ENCODE assay signal across 33 mouse cellular contexts in the genomic region with DNA sequence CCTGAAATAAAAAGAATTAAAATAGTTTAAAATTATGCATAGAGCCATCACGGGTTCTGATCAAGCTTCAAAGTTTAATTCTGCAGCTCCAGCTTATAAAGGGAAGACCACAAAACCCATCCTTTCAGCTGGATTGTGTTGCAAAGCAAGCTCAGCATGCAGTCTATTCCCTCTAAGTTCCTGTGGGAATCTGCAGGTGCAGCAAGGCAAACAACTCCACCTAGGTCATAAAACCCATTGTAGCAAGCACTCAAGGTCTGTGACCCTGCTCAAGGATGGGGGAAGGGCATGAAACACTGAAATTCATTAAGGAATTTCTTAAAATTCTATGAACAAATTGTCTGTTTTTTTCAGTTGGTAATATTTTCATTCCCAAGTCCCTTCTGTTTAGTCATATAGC. TPM values are rescaled to one million over a fixed set of nuclear protein-coding genes. Genes with fewer than 3 reads are reported as not detected.
"Had no signal": no experiment of that assay in that cellular context is flagged by ENCODE, and none has a peak within 500 bp of the region (broad histone marks: within the 10 kb centered on the region; RNA-seq: fewer than 3 reads in every experiment).

No protein-coding gene starts in this region.

- H3K36me3 ChIP-seq: kidney, embryonic 15.5 days; midbrain, embryonic 12.5 days; midbrain, embryonic 15.5 days; neural tube, embryonic 13.5 days had no signal

- H3K9ac ChIP-seq: kidney, embryonic 15.5 days; liver, embryonic 14.5 days; liver, postnatal 0 days; lung, embryonic 14.5 days; midbrain, embryonic 12.5 days; midbrain, embryonic 15.5 days; neural tube, embryonic 13.5 days had no signal

- H3K4me1 ChIP-seq: kidney, embryonic 15.5 days; midbrain, embryonic 12.5 days; midbrain, embryonic 15.5 days; neural tube, embryonic 13.5 days had no signal

- H3K4me2 ChIP-seq: kidney, embryonic 15.5 days; lung, embryonic 14.5 days; midbrain, embryonic 12.5 days; midbrain, embryonic 15.5 days; neural tube, embryonic 13.5 days had no signal

- H3K4me3 ChIP-seq: kidney, embryonic 15.5 days; layer of hippocampus, adult 2 months; left cerebral cortex, adult 2 months; midbrain, embryonic 12.5 days; midbrain, embryonic 15.5 days; myocyte; neural tube, embryonic 13.5 days had no signal

- H3K9me3 ChIP-seq: midbrain, embryonic 12.5 days; midbrain, embryonic 15.5 days; neural tube, embryonic 13.5 days had no signal

- H3K27ac ChIP-seq: kidney, embryonic 15.5 days; layer of hippocampus, adult 2 months; left cerebral cortex, adult 2 months; liver, embryonic 14.5 days; macrophage; midbrain, embryonic 12.5 days; midbrain, embryonic 15.5 days; neural tube, embryonic 13.5 days had no signal

- ATAC-seq: liver, postnatal 0 days; lung, postnatal 0 days; midbrain, embryonic 15.5 days had no signal

- DNase-seq: kidney, adult 8-10 months; kidney, postnatal 10 days; kidney, postnatal 36 days; layer of hippocampus, adult 9-11 months; liver, postnatal 0 days; lung, embryonic 14.5 days; retina, postnatal 1 day; right cerebral cortex, postnatal 25 days; thymus, adult 18-20 months; thymus, postnatal 36 days had no signal

- H3K27me3 ChIP-seq: kidney, embryonic 15.5 days; midbrain, embryonic 12.5 days; midbrain, embryonic 15.5 days; neural tube, embryonic 13.5 days had no signal

RNA-seq across cellular contexts. Expression of a gene that starts 15.4 kb away (rescaled TPM):
- total RNA-seq: layer of hippocampus, adult 2 months; layer of hippocampus, postnatal 25 days; left cerebral cortex, adult 2 months; left cerebral cortex, postnatal 10 days; left cerebral cortex, postnatal 36 days; liver, adult 2 months; megakaryocyte, adult 5-6 weeks; monocyte, adult 5-6 weeks had no signal
- polyA plus RNA-seq: kidney, embryonic 15.5 days; limb, embryonic 11.5 days; limb, embryonic 14.5 days; liver, adult 2 months; liver, embryonic 14.5 days; liver, postnatal 0 days; lung, embryonic 14.5 days; lung, postnatal 0 days; macrophage; midbrain, embryonic 12.5 days; midbrain, embryonic 15.5 days; myocyte; neural tube, embryonic 13.5 days; spleen, adult 2 months; stomach, embryonic 16.5 days; testis, adult 2 months; urinary bladder, adult 2 months had no signal

RNA-seq across cellular contexts. Expression of a gene that starts 18.6 kb away (rescaled TPM):
- total RNA-seq: layer of hippocampus, adult 2 months; layer of hippocampus, postnatal 25 days; left cerebral cortex, adult 2 months; left cerebral cortex, postnatal 10 days; left cerebral cortex, postnatal 36 days; liver, adult 2 months; megakaryocyte, adult 5-6 weeks had no signal
- polyA plus RNA-seq: kidney, embryonic 15.5 days; limb, embryonic 11.5 days; limb, embryonic 14.5 days; liver, adult 2 months; liver, embryonic 14.5 days; liver, postnatal 0 days; lung, embryonic 14.5 days; lung, postnatal 0 days; macrophage; midbrain, embryonic 12.5 days; midbrain, embryonic 15.5 days; myocyte; neural tube, embryonic 13.5 days; stomach, embryonic 16.5 days; testis, adult 2 months; urinary bladder, adult 2 months had no signal

RNA-seq across cellular contexts. Expression of a gene that starts 57.3 kb away (rescaled TPM):
- total RNA-seq: layer of hippocampus, adult 2 months; layer of hippocampus, postnatal 25 days; left cerebral cortex, adult 2 months; left cerebral cortex, postnatal 10 days; left cerebral cortex, postnatal 36 days; liver, adult 2 months; megakaryocyte, adult 5-6 weeks; monocyte, adult 5-6 weeks; neutrophil, adult 5-6 weeks had no signal
- polyA plus RNA-seq: kidney, embryonic 15.5 days; limb, embryonic 11.5 days; limb, embryonic 14.5 days; liver, adult 2 months; liver, postnatal 0 days; lung, embryonic 14.5 days; lung, postnatal 0 days; macrophage; midbrain, embryonic 12.5 days; midbrain, embryonic 15.5 days; myocyte; neural tube, embryonic 13.5 days; spleen, adult 2 months; stomach, embryonic 16.5 days had no signal
